Mouse (Mus musculus) myocyte (in vitro differentiated cells): Measurements from ENCODE around the gene Gramd1b. TPM values are rescaled to one million over a fixed set of nuclear protein-coding genes. Genes with fewer than 3 reads are reported as not detected.

Experiments
- H3K27me3 ChIP-seq: one replicate; pipeline ENCODE4 v1.6.1; 2011; ENCODE audit not compliant: control insufficient read depth, insufficient read depth, insufficient read length
- H3K36me3 ChIP-seq: one replicate; pipeline ENCODE4 v1.6.1; 2011; ENCODE audit not compliant: control insufficient read depth, insufficient read depth
- H3K4me2 ChIP-seq: one replicate; pipeline ENCODE4 v1.6.1; 2011; ENCODE audit warnings: low read depth, control low read depth
- H3K4me3 ChIP-seq: one replicate; pipeline ENCODE4 v1.5.1; 2011; ENCODE audit warnings: mild to moderate bottlenecking, control low read depth, moderate library complexity
- H3K79me2 ChIP-seq: one replicate; pipeline ENCODE4 v1.6.1; 2011; ENCODE audit not compliant: control insufficient read depth, insufficient read depth
- H3ac ChIP-seq: one replicate; pipeline ENCODE4 v1.6.1; 2011; ENCODE audit not compliant: control insufficient read depth, insufficient read length
- CEBPB ChIP-seq: IDR thresholded peaks from 2 replicates; pipeline ENCODE4 v1.6.1; 2011; ENCODE audit warnings: mild to moderate bottlenecking, moderate library complexity; ENCODE audit not compliant: poor library complexity, insufficient read depth, severe bottlenecking
- E2F4 ChIP-seq: IDR thresholded peaks from one replicate; pipeline ENCODE4 v1.6.1; 2011; ENCODE audit warnings: mild to moderate bottlenecking, control low read depth, moderate library complexity; ENCODE audit not compliant: insufficient read depth
- MAX ChIP-seq: IDR thresholded peaks from one replicate; pipeline ENCODE4 v1.6.1; 2011; ENCODE audit warnings: low read depth, mild to moderate bottlenecking, control low read depth
- MYOD1 ChIP-seq, 3 experiments: IDR thresholded peaks; one replicate each; pipeline ENCODE4 v1.6.1; 2011; ENCODE audit warnings: control low read depth in 2 of 3, low read depth in 2 of 3, mild to moderate bottlenecking in 2 of 3, moderate library complexity in 1 of 3; ENCODE audit not compliant: insufficient read length in 2 of 3, control insufficient read depth in 1 of 3
- MYOG ChIP-seq, 3 experiments: IDR thresholded peaks; one replicate each; pipeline ENCODE4 v1.6.1; 2011; ENCODE audit warnings: control low read depth in 2 of 3, low read depth in 2 of 3, mild to moderate bottlenecking in 2 of 3; ENCODE audit not compliant: insufficient read length in 2 of 3, control insufficient read depth in 1 of 3, insufficient read depth in 1 of 3
- POLR2A ChIP-seq: IDR thresholded peaks from one replicate; pipeline ENCODE4 v1.6.1; 2011; ENCODE audit warnings: low read depth, mild to moderate bottlenecking, control low read depth, moderate library complexity; ENCODE audit not compliant: insufficient read length
- POLR2AphosphoS2 ChIP-seq: IDR thresholded peaks from one replicate; pipeline ENCODE4 v1.6.1; 2011; ENCODE audit warnings: low read depth, control low read depth; ENCODE audit not compliant: insufficient read length
- REST ChIP-seq: IDR thresholded peaks from one replicate; pipeline ENCODE4 v1.6.1; 2011; ENCODE audit warnings: mild to moderate bottlenecking, control low read depth, moderate library complexity; ENCODE audit not compliant: insufficient read depth, insufficient read length
- SRF ChIP-seq: IDR thresholded peaks from one replicate; pipeline ENCODE4 v1.6.1; 2011; ENCODE audit warnings: low read depth; ENCODE audit not compliant: control insufficient read depth, insufficient read length
- TCF12 ChIP-seq: IDR thresholded peaks from one replicate; pipeline ENCODE4 v1.6.1; 2011; ENCODE audit warnings: mild to moderate bottlenecking, control low read depth; ENCODE audit not compliant: poor library complexity, insufficient read depth, severe bottlenecking
- TCF3 ChIP-seq: IDR thresholded peaks from one replicate; pipeline ENCODE4 v1.6.1; 2011; ENCODE audit warnings: low read depth, control low read depth; ENCODE audit not compliant: insufficient read length
- USF1 ChIP-seq: IDR thresholded peaks from one replicate; pipeline ENCODE4 v1.6.1; 2011; ENCODE audit warnings: low read depth, mild to moderate bottlenecking, control low read depth, moderate library complexity
- polyA plus RNA-seq: library from polyadenylated mRNA; unstranded; fragments of >200 nt; fragmentation: generic; extraction: Trizol; gene quantifications from one replicate; pipeline ENCODE4 v1.2.1, GENCODE M21; 2012; ENCODE audit warnings: missing spikeins

Gramd1b gene
- polyA plus RNA-seq, 1 experiment = 33.9 TPM

GRCm38 (mm10) chr9:40571280-40571679 lies 40.1 kb upstream of the Gramd1b start:
- H3K4me2 ChIP-seq = no peak overlapping the region
- H3K79me2 ChIP-seq = no peaks in the 10 kb centered on the region
- H3ac ChIP-seq = no peak overlapping the region
- H3K36me3 ChIP-seq = no peaks in the 10 kb centered on the region
- H3K27me3 ChIP-seq = no peaks in the 10 kb centered on the region
- no peak for TF ChIP-seq USF1
- TF ChIP-seq E2F4 = no peak
- no peak for TF ChIP-seq REST
- no peak for TF ChIP-seq CEBPB
- no peak for TF ChIP-seq POLR2A
- no peak for TF ChIP-seq MAX
- no peak for TF ChIP-seq SRF
- TF ChIP-seq TCF3 = no peak
- no peak for TF ChIP-seq MYOD1 (IDR thresholded peaks at IDR 0.05; ENCODE audit: control insufficient read depth in 1 of 3, insufficient read length in 2 of 3, low read depth in 2 of 3)
- TF ChIP-seq POLR2AphosphoS2 = no peak
- no peak for TF ChIP-seq TCF12
- TF ChIP-seq MYOG (IDR thresholded peaks at IDR 0.05; ENCODE audit: control insufficient read depth in 1 of 3, insufficient read depth in 1 of 3, insufficient read length in 2 of 3, low read depth in 2 of 3) = no peak
- H3K4me3 ChIP-seq = no peak overlapping the region

- H3K4me2 ChIP-seq = no peak overlapping the region
- H3K79me2 ChIP-seq = no peaks in the 10 kb centered on the region
- TF ChIP-seq REST (no peak), MAX (no peak), POLR2AphosphoS2 (no peak), USF1 (no peak), TCF3 (no peak), CEBPB (no peak), E2F4 (no peak), POLR2A (no peak), MYOG (IDR thresholded peaks at IDR 0.05; ENCODE audit: control insufficient read depth in 1 of 3, insufficient read depth in 1 of 3, insufficient read length in 2 of 3, low read depth in 2 of 3) (no peak), TCF12 (no peak), MYOD1 (IDR thresholded peaks at IDR 0.05; ENCODE audit: control insufficient read depth in 1 of 3, insufficient read length in 2 of 3, low read depth in 2 of 3) (no peak), SRF (no peak)
- H3K4me3 ChIP-seq = no peak overlapping the region
- no peak overlapping the region for H3ac ChIP-seq
- H3K36me3 ChIP-seq = no peaks in the 10 kb centered on the region
- no peaks in the 10 kb centered on the region for H3K27me3 ChIP-seq
These were observed 36.9 kb upstream of the Gramd1b start for GRCm38 (mm10) chr9:40568070-40568469.

GRCm38 (mm10) chr9:40563750-40564149 lies 32.6 kb upstream of the Gramd1b start:
- H3ac ChIP-seq = no peak overlapping the region
- H3K36me3 ChIP-seq = no peaks in the 10 kb centered on the region
- no peak overlapping the region for H3K4me2 ChIP-seq
- H3K79me2 ChIP-seq = no peaks in the 10 kb centered on the region
- TF ChIP-seq SRF = no peak
- no peak for TF ChIP-seq TCF3
- TF ChIP-seq POLR2AphosphoS2 = no peak
- TF ChIP-seq E2F4 = no peak
- no peak for TF ChIP-seq REST
- no peak for TF ChIP-seq MYOD1 (IDR thresholded peaks at IDR 0.05; ENCODE audit: control insufficient read depth in 1 of 3, insufficient read length in 2 of 3, low read depth in 2 of 3)
- TF ChIP-seq TCF12 = no peak
- no peak overlapping the region for H3K4me3 ChIP-seq
- H3K27me3 ChIP-seq = no peaks in the 10 kb centered on the region

GRCm38 (mm10) chr9:40559646-40560045 lies 28.5 kb upstream of the Gramd1b start:
- Histone ChIP-seq H3ac (no peak overlapping the region), H3K4me2 (no peak overlapping the region), H3K36me3 (no peaks in the 10 kb centered on the region), H3K27me3 (no peaks in the 10 kb centered on the region), H3K79me2 (no peaks in the 10 kb centered on the region), H3K4me3 (no peak overlapping the region)
- no peak for TF ChIP-seq REST
- no peak for TF ChIP-seq TCF12
- no peak for TF ChIP-seq CEBPB
- no peak for TF ChIP-seq SRF
- TF ChIP-seq POLR2A = no peak
- no peak for TF ChIP-seq USF1
- TF ChIP-seq MAX = no peak
- no peak for TF ChIP-seq MYOG (IDR thresholded peaks at IDR 0.05; ENCODE audit: control insufficient read depth in 1 of 3, insufficient read depth in 1 of 3, insufficient read length in 2 of 3, low read depth in 2 of 3)
- no peak for TF ChIP-seq E2F4
- no peak for TF ChIP-seq MYOD1 (IDR thresholded peaks at IDR 0.05; ENCODE audit: control insufficient read depth in 1 of 3, insufficient read length in 2 of 3, low read depth in 2 of 3)
- TF ChIP-seq POLR2AphosphoS2 = no peak
- no peak for TF ChIP-seq TCF3

- no peak overlapping the region for H3K4me3 ChIP-seq
- H3K27me3 ChIP-seq = no peaks in the 10 kb centered on the region
- H3K36me3 ChIP-seq = no peaks in the 10 kb centered on the region
- H3K4me2 ChIP-seq = no peak overlapping the region
- H3ac ChIP-seq = no peak overlapping the region
- no peaks in the 10 kb centered on the region for H3K79me2 ChIP-seq
- TF ChIP-seq SRF (no peak), CEBPB (no peak), REST (no peak), MAX (no peak), E2F4 (no peak), MYOD1 (IDR thresholded peaks at IDR 0.05; ENCODE audit: control insufficient read depth in 1 of 3, insufficient read length in 2 of 3, low read depth in 2 of 3) (no peak), POLR2A (no peak), TCF12 (no peak), POLR2AphosphoS2 (no peak), MYOG (IDR thresholded peaks at IDR 0.05; ENCODE audit: control insufficient read depth in 1 of 3, insufficient read depth in 1 of 3, insufficient read length in 2 of 3, low read depth in 2 of 3) (no peak), TCF3 (no peak), USF1 (no peak)
These were observed 26.6 kb upstream of the Gramd1b start for GRCm38 (mm10) chr9:40557796-40558195.
